Mouse (Mus musculus): ENCODE data around the gene Med27. TPM values are rescaled to one million over a fixed set of nuclear protein-coding genes. Genes with fewer than 3 reads are reported as not detected.

Gene Med27
- polyA plus RNA-seq, 1 experiment = 21.4 TPM

GRCm38 (mm10) chr2:29320780-29321179, 25.8 kb upstream of the Med27 start:
- TF ChIP-seq CTCF (IDR thresholded peaks at IDR 0.05; ENCODE audit: low read depth, low read length) (no peak), POLR2A (IDR thresholded peaks at IDR 0.05; ENCODE audit: insufficient read depth, low read length) (no peak), EP300 (IDR thresholded peaks at IDR 0.05; ENCODE audit: insufficient read depth, low read depth, low read length) (no peak)
- H3K27ac ChIP-seq (ENCODE audit: insufficient read depth, low read length) = no peak overlapping the region
- no peaks in the 10 kb centered on the region for H3K9me3 ChIP-seq (replicated peaks; ENCODE audit: control insufficient read depth, insufficient read depth, low read length, poor library complexity, severe bottlenecking)
- no peak overlapping the region for H3K4me3 ChIP-seq (ENCODE audit: low read depth, low read length)
- no peak overlapping the region for H3K9ac ChIP-seq (ENCODE audit: low read depth, poor library complexity, severe bottlenecking)
- no peaks in the 10 kb centered on the region for H3K4me1 ChIP-seq (ENCODE audit: control insufficient read depth, insufficient read depth, low read length)
- no peaks in the 10 kb centered on the region for H3K27me3 ChIP-seq (ENCODE audit: control insufficient read depth, insufficient read depth, low read length, poor library complexity, severe bottlenecking)
- no peaks in the 10 kb centered on the region for H3K36me3 ChIP-seq (ENCODE audit: control insufficient read depth, insufficient read depth, low read length, poor library complexity, severe bottlenecking)

GRCm38 (mm10) chr2:29324456-29324855, 22.2 kb upstream of the Med27 start:
- H3K27ac ChIP-seq (ENCODE audit: insufficient read depth, low read length) = no peak overlapping the region
- H3K4me3 ChIP-seq (ENCODE audit: low read depth, low read length) = no peak overlapping the region
- no peak overlapping the region for H3K9ac ChIP-seq (ENCODE audit: low read depth, poor library complexity, severe bottlenecking)
- no peaks in the 10 kb centered on the region for H3K4me1 ChIP-seq (ENCODE audit: control insufficient read depth, insufficient read depth, low read length)
- H3K36me3 ChIP-seq (ENCODE audit: control insufficient read depth, insufficient read depth, low read length, poor library complexity, severe bottlenecking) = no peaks in the 10 kb centered on the region
- TF ChIP-seq POLR2A (IDR thresholded peaks at IDR 0.05; ENCODE audit: insufficient read depth, low read length) (no peak), CTCF (IDR thresholded peaks at IDR 0.05; ENCODE audit: low read depth, low read length) (no peak), EP300 (IDR thresholded peaks at IDR 0.05; ENCODE audit: insufficient read depth, low read depth, low read length) (no peak)
- no peaks in the 10 kb centered on the region for H3K9me3 ChIP-seq (replicated peaks; ENCODE audit: control insufficient read depth, insufficient read depth, low read length, poor library complexity, severe bottlenecking)
- H3K27me3 ChIP-seq (ENCODE audit: control insufficient read depth, insufficient read depth, low read length, poor library complexity, severe bottlenecking) = no peaks in the 10 kb centered on the region

GRCm38 (mm10) chr2:29330471-29330870, 16.1 kb upstream of the Med27 start:
- TF ChIP-seq CTCF (IDR thresholded peaks at IDR 0.05; ENCODE audit: low read depth, low read length) (no peak), POLR2A (IDR thresholded peaks at IDR 0.05; ENCODE audit: insufficient read depth, low read length) (no peak), EP300 (IDR thresholded peaks at IDR 0.05; ENCODE audit: insufficient read depth, low read depth, low read length) (no peak)
- H3K9ac ChIP-seq (ENCODE audit: low read depth, poor library complexity, severe bottlenecking) = no peak overlapping the region

GRCm38 (mm10) chr2:29338396-29338795, 8.2 kb upstream of the Med27 start:
- Histone ChIP-seq H3K36me3 (ENCODE audit: control insufficient read depth, insufficient read depth, low read length, poor library complexity, severe bottlenecking) (no peaks in the 10 kb centered on the region), H3K27me3 (ENCODE audit: control insufficient read depth, insufficient read depth, low read length, poor library complexity, severe bottlenecking) (no peaks in the 10 kb centered on the region), H3K27ac (ENCODE audit: insufficient read depth, low read length) (no peak overlapping the region), H3K9ac (ENCODE audit: low read depth, poor library complexity, severe bottlenecking) (no peak overlapping the region), H3K4me3 (ENCODE audit: low read depth, low read length) (no peak overlapping the region), H3K9me3 (replicated peaks; ENCODE audit: control insufficient read depth, insufficient read depth, low read length, poor library complexity, severe bottlenecking) (no peaks in the 10 kb centered on the region), H3K4me1 (ENCODE audit: control insufficient read depth, insufficient read depth, low read length) (peaks cover 2% of the 10 kb centered on the region)
- TF ChIP-seq CTCF (IDR thresholded peaks at IDR 0.05; ENCODE audit: low read depth, low read length) = no peak
- TF ChIP-seq POLR2A (IDR thresholded peaks at IDR 0.05; ENCODE audit: insufficient read depth, low read length) = no peak
- TF ChIP-seq EP300 (IDR thresholded peaks at IDR 0.05; ENCODE audit: insufficient read depth, low read depth, low read length) = no peak

More at GRCm38 (mm10) chr2:29330471-29330870, 16.1 kb upstream of the Med27 start:
- H3K4me1 ChIP-seq (ENCODE audit: control insufficient read depth, insufficient read depth, low read length) = no peaks in the 10 kb centered on the region
- no peaks in the 10 kb centered on the region for H3K9me3 ChIP-seq (replicated peaks; ENCODE audit: control insufficient read depth, insufficient read depth, low read length, poor library complexity, severe bottlenecking)
- H3K27me3 ChIP-seq (ENCODE audit: control insufficient read depth, insufficient read depth, low read length, poor library complexity, severe bottlenecking) = no peaks in the 10 kb centered on the region
- no peaks in the 10 kb centered on the region for H3K36me3 ChIP-seq (ENCODE audit: control insufficient read depth, insufficient read depth, low read length, poor library complexity, severe bottlenecking)
- H3K4me3 ChIP-seq (ENCODE audit: low read depth, low read length) = no peak overlapping the region
- H3K27ac ChIP-seq (ENCODE audit: insufficient read depth, low read length) = no peak overlapping the region

- H3K4me1 ChIP-seq (ENCODE audit: control insufficient read depth, insufficient read depth, low read length) = peaks cover 1% of the 10 kb centered on the region
- no peaks in the 10 kb centered on the region for H3K9me3 ChIP-seq (replicated peaks; ENCODE audit: control insufficient read depth, insufficient read depth, low read length, poor library complexity, severe bottlenecking)
- H3K27me3 ChIP-seq (ENCODE audit: control insufficient read depth, insufficient read depth, low read length, poor library complexity, severe bottlenecking) = no peaks in the 10 kb centered on the region
- H3K27ac ChIP-seq (ENCODE audit: insufficient read depth, low read length) = no peak overlapping the region
- no peak overlapping the region for H3K9ac ChIP-seq (ENCODE audit: low read depth, poor library complexity, severe bottlenecking)
- H3K4me3 ChIP-seq (ENCODE audit: low read depth, low read length) = no peak overlapping the region
- TF ChIP-seq EP300 (IDR thresholded peaks at IDR 0.05; ENCODE audit: insufficient read depth, low read depth, low read length) (no peak), POLR2A (IDR thresholded peaks at IDR 0.05; ENCODE audit: insufficient read depth, low read length) (no peak), CTCF (IDR thresholded peaks at IDR 0.05; ENCODE audit: low read depth, low read length) (no peak)
- H3K36me3 ChIP-seq (ENCODE audit: control insufficient read depth, insufficient read depth, low read length, poor library complexity, severe bottlenecking) = no peaks in the 10 kb centered on the region
These were observed 12.2 kb downstream of the Med27 start for GRCm38 (mm10) chr2:29358696-29359375.

- H3K27me3 ChIP-seq (ENCODE audit: control insufficient read depth, insufficient read depth, low read length, poor library complexity, severe bottlenecking) = no peaks in the 10 kb centered on the region
- no peaks in the 10 kb centered on the region for H3K36me3 ChIP-seq (ENCODE audit: control insufficient read depth, insufficient read depth, low read length, poor library complexity, severe bottlenecking)
- no peak overlapping the region for H3K27ac ChIP-seq (ENCODE audit: insufficient read depth, low read length)
- no peak overlapping the region for H3K9ac ChIP-seq (ENCODE audit: low read depth, poor library complexity, severe bottlenecking)
- no peak overlapping the region for H3K4me3 ChIP-seq (ENCODE audit: low read depth, low read length)
- no peaks in the 10 kb centered on the region for H3K9me3 ChIP-seq (replicated peaks; ENCODE audit: control insufficient read depth, insufficient read depth, low read length, poor library complexity, severe bottlenecking)
- no peak for TF ChIP-seq CTCF (IDR thresholded peaks at IDR 0.05; ENCODE audit: low read depth, low read length)
- H3K4me1 ChIP-seq (ENCODE audit: control insufficient read depth, insufficient read depth, low read length) = peaks cover 1% of the 10 kb centered on the region
These were observed 14.3 kb downstream of the Med27 start for GRCm38 (mm10) chr2:29360956-29361355.
